Mouse (Mus musculus): ENCODE measurements around the gene Slc44a5. TPM values are rescaled to one million over a fixed set of nuclear protein-coding genes. Genes with fewer than 3 reads are reported as not detected.

Slc44a5 gene
- polyA plus RNA-seq (2012; rRNA removed) = 0.03 and 0.07 TPM in 2 replicates

DNA sequence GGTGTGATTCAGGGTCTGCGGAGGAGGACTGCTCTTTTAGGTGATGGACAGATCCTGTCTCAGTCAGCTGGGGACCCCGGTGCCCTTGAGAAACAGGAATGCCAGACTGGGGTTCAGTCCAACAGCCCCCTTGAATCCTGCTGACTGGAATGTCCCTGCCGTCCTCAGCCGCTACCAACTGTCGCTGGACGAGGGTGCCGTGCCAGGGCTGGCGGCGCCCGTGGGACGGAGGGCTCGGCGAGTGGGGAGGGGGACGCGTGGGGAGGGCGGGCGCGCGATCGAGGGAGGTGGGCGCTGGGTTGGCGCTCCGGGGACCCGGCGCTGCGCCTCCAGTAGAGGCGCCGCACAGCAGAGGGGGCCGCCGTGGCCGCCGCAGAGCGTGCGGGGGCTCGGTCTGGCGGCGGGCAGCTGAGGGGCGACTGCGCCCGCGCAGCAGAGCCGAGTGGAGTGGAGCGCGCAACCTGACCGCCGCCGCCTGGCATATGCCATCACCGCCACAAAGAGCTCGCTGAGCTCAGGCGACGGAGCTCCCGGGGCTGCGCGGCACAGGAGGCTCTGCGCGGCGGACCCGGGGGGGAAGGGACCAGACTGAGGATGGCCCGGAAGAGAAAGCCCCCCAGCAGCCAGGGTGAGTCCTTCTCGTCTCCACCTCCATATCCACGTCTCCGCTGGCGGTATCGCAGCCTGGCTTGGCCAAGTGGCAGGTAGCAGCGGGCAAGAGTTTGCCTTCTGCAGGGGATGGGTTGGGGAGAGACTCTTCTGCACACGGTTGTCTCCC, at the start of gene Slc44a5:
Gene Slc44a5 (plus strand): TSS at position 266 of the 778 bp plus-strand sequence.
- no peak for DNase-seq (ENCODE audit: low read depth)

DNA sequence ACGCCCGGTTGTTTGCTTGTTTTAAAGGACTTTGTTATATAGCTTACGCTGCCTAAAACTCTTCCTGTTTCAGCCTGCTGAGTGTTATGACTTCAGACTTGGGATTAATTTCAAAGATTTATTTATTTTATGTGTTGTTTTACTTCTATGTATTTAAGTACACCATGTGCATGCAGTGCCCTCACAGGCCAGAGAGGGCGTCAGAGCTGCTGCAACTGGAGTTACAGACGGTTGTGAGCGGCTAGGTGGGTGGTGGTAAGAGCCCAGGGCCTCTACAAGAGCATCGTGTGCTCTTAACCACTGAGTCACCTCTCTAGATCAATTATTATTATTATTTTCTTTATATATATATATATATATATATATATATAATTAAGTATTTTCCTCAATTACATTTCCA, 46.9 kb upstream of the Slc44a5 start:
- DNase-seq (ENCODE audit: low read depth) = no peak

- no peak for DNase-seq (ENCODE audit: low read depth)
These were observed 43.7 kb upstream of the Slc44a5 start for GRCm38 (mm10) chr3:153929526-153929925.

DNA sequence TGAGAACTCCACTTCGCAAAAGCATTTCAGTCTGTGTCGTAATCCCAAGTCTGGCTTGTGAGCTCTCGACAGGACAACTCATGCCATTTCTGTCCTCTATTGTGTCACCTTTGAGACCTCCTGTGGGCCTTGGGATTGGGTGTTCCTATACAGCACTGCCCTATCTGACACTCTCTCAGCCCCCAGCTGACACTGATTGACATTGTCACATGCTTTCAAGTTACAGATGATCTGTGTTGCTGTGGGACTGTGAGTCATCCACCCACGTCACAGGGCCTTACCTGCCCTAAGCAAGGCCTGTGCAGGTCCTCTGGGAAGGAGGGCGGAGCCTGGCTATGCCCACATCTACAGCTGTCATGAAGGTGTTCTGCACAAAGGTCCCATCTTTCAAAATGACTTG, 40.8 kb upstream of the Slc44a5 start:
- no peak for DNase-seq (ENCODE audit: low read depth)

DNA sequence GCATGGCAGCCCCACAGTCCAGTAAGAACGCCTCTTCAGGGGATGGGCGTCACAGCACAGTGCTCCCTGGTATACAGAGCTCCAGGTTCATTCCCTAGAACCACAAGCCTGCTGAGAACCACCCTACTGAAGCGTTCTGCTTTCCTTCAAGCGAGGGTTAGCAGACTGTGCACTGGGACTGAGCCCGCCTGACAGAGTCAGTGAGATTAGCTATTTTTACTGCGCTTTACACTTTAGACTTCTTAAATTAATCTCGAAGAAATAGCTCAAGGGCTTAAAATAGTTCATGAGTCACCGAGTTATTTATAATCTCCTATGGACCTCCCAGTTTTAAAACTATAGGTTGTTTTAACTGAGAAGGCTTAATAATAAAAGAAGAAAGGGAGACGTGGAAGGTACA, 37.4 kb upstream of the Slc44a5 start:
- no peak for DNase-seq (ENCODE audit: low read depth)

DNA sequence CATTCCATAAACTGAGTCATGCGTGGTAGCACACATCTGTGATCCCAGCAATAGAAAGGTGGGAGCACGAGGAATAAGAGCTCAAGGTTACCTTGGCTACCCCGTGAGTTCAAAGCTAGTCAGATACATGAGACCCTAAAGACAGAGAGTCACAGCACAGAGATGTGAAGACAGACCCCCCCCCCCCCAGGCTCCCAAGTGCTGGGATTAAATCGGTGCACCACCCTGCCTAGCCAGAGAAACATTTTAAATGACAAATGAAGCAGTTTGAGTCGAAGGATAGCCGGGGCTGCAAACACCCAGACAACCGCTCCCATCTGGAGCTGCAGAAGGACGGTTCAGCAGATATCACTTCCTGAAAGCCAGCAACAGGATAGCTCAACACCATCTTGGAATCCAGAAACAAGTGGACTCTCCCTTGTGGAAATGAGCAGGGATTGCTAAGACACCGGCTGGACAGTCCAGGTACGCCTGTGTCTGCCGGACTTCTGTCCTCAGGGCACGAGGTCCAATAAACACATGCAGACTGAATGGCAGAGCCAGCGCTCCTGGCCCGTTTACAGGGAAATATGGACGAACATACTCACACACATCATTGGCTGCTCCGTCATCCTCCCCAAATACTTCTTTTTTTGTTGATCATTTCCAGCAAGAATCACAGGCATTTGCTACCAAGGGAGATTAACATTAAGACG, 36.0 kb upstream of the Slc44a5 start:
- DNase-seq (ENCODE audit: low read depth) = no peak

- DNase-seq (ENCODE audit: low read depth) = no peak
These were observed 33.2 kb upstream of the Slc44a5 start for GRCm38 (mm10) chr3:153940021-153940420.

DNA sequence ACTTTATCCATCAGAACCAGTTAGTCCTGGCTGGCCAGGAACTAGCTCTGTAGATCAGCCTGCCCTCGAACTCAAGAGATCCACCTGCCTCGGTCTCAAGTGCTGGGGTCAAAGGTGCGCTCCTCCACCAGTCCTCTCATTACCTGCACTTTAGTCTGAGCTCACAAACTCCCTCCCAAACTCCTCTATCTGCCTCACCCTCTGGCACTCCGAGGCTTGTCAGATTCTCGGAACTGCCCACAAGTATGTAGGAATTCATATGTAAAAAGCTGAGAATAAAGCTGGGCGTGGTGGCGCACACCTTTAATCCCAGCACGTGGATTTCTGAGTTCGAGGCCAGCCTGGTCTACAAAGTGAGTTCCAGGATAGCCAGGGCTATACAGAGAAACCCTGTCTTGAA, 32.8 kb upstream of the Slc44a5 start:
- no peak for DNase-seq (ENCODE audit: low read depth)

GRCm38 (mm10) chr3:153941613-153942012, 31.6 kb upstream of the Slc44a5 start:
- no peak for DNase-seq (ENCODE audit: low read depth)

GRCm38 (mm10) chr3:153943003-153943640, 30.1 kb upstream of the Slc44a5 start:
- no peak for DNase-seq (ENCODE audit: low read depth)

DNA sequence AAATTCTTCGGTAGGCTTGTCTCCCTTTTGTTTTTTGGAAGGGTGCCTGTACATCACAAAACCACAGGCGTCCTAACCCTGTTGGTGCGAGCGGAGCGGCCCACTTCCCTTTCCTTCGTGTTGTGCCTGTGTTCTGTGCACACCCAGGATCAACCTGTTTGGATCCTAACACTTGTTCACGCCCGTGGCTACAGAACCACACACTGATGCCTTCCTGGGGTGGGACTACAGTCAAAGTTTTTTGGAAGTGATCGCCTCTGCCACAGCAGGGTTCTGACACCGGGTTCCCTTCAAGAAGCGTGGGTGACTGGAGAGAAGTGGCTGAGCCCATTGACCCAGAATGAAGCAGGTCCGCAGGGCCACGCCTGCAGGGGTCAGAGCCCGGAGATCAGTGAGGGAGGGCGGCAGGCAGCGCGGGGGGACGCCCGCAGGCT, 29.3 kb upstream of the Slc44a5 start:
- DNase-seq (ENCODE audit: low read depth) = no peak

- DNase-seq (ENCODE audit: low read depth) = no peak
These were observed 28.8 kb upstream of the Slc44a5 start, which contains the start of gene Acadm for GRCm38 (mm10) chr3:153944335-153944990. Gene Acadm, minus strand, starts transcription at chr3:153944632.

DNA sequence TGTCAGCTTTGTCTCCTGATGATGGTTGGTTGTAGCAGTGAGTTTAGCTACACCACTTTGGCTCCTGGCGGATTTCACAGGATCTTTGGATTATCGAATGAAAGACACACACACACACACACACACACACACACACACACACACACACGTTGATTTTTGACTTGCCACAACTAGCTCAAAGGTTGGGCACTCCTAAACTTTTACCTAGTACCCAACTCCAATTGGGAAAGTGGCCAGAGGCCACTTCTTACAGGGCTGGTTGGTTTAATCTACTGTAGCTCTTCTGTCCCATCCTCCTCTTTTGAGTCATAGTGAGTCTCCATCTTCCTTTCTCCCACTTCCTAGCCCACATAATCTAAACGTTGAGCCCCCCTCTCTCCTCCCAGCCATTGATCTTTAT, 26.0 kb upstream of the Slc44a5 start:
- DNase-seq (ENCODE audit: low read depth) = no peak

DNA sequence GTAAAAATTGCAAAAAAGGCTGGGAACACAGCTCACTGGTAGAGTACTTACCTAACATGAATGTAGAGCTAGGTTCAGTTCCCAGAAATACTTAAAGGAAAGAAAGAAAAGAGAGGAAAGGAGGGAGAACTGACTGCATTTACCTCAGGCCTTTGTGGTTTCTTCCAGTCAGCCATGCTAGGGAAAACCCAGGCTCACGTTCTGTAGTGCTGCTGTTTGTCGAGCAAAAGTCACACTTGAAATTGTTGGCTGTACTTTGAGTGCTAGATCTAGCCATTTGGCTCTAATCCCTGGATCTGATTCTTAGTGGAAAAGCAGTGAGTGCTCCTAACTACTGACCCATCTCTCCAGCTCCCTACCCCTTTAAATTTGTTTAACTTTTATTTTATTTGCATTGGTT, 25.1 kb upstream of the Slc44a5 start:
- no peak for DNase-seq (ENCODE audit: low read depth)

GRCm38 (mm10) chr3:153957916-153958315, 15.3 kb upstream of the Slc44a5 start:
- no peak for DNase-seq (ENCODE audit: low read depth)

DNA sequence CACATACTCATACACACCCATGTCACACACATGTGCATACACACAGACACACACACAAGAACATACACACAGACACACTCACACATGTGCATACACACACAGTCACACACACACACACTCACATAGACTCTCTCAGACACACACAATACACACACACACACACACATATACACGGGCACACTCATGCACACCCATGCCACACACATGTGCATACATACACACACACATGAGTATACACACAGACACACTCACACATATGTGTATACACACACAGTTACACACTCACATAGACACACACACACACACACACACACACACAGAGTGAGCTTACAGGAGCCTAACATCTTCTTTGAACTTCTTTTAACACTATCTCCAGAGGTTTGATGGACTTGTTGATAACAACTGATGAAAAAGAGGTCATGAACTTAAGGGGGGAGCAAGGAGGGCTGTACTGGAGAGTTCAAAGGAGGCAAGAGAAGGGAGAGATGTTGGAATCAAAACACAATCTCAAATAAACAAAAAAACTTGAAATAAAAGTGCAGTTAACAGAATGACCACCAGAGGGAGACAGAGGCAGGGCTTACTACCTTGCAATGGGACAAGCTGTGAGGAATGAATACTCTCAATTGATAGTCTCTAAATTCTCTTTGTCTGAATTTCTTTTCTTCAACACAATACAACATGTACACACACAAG, 14.1 kb upstream of the Slc44a5 start:
- DNase-seq (ENCODE audit: low read depth) = no peak

DNA sequence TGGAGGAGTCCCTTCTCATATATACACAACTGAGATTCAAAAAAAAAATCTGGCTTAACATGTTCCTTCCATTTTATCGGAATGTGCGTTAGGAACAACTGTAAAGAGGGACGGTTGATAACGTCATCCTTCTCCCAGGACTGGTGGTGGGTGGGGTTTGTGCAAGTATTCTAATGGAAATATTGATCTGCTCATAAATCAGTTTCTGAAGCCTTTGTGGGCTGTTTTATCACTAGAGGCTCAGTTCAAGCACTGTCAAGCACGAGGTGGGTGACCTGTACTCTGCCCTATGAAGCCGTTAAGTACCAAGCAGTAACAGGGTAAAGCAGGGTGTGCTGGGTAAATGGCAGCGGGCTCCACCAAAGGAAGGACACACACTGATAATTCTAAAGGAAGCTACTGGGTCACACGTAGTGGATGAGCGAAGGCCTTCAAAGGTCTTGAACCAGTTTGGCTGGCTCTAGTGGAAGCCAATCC, 13.5 kb upstream of the Slc44a5 start:
- no peak for DNase-seq (ENCODE audit: low read depth)

GRCm38 (mm10) chr3:153960884-153961283, 12.4 kb upstream of the Slc44a5 start:
- no peak for DNase-seq (ENCODE audit: low read depth)

- no peak for DNase-seq (ENCODE audit: low read depth)
These were observed 11.4 kb upstream of the Slc44a5 start for GRCm38 (mm10) chr3:153961632-153962389.

- DNase-seq (ENCODE audit: low read depth) = no peak
These were observed 5.8 kb upstream of the Slc44a5 start for GRCm38 (mm10) chr3:153967447-153967846.

DNA sequence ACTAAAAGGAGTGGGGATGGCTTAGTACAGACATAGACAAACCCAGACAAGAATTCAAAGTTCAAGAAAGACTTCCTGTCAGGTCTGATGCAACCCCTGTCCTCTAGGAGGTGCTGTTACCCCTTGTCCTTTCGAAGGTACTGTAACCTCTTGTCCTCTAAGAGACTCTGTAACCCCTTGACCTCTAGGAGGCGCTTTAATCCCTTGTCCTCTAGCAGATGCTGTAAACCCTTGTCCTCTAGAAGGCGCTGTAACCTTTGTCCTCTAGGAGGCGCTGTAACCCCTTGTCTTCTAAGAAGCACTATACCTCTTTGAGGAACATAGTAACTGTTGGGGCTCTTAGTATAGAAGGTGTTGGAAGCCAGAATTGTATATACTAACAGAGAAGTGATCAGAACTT, 4.7 kb upstream of the Slc44a5 start:
- no peak for DNase-seq (ENCODE audit: low read depth)
